Mouse (Mus musculus): ENCODE data around the gene Csnk1g2.

Gene Csnk1g2

GRCm38 (mm10) chr10:80622661-80623456 lies at the start of gene Csnk1g2:
Gene Csnk1g2, plus strand, starts transcription at chr10:80622838.
- DNase-seq = peak; percentile 89

- no peak for DNase-seq
Measured at GRCm38 (mm10) chr10:80573944-80574343, 48.7 kb upstream of the Csnk1g2 start.

GRCm38 (mm10) chr10:80574896-80575295 lies 47.7 kb upstream of the Csnk1g2 start:
- no peak for DNase-seq

GRCm38 (mm10) chr10:80575925-80576324 lies 46.7 kb upstream of the Csnk1g2 start:
- DNase-seq = no peak

- peak; percentile 67 for DNase-seq
Measured at GRCm38 (mm10) chr10:80576351-80577194, 46.1 kb upstream of the Csnk1g2 start.

GRCm38 (mm10) chr10:80577195-80578130 lies 45.2 kb upstream of the Csnk1g2 start, which contains the start of gene Klf16:
Gene Klf16, minus strand, starts transcription at chr10:80577321.
- DNase-seq = peak; percentile 100

- peak; percentile 91 for DNase-seq
Measured at GRCm38 (mm10) chr10:80578131-80578750, 44.4 kb upstream of the Csnk1g2 start.

- peak; percentile 82 for DNase-seq
Measured at GRCm38 (mm10) chr10:80578911-80579310, 43.7 kb upstream of the Csnk1g2 start.

GRCm38 (mm10) chr10:80583047-80583446 lies 39.6 kb upstream of the Csnk1g2 start:
- DNase-seq = no peak

GRCm38 (mm10) chr10:80584045-80584488 lies 38.6 kb upstream of the Csnk1g2 start:
- DNase-seq = peak; percentile 39

- DNase-seq = peak; percentile 78
Measured at GRCm38 (mm10) chr10:80584642-80585552, 37.7 kb upstream of the Csnk1g2 start.

- no peak for DNase-seq
Measured at GRCm38 (mm10) chr10:80585581-80585980, 37.1 kb upstream of the Csnk1g2 start.

- peak; percentile 14 for DNase-seq
Measured at GRCm38 (mm10) chr10:80586407-80587304, 36.0 kb upstream of the Csnk1g2 start.

- peak; percentile 3 for DNase-seq
Measured at GRCm38 (mm10) chr10:80587305-80587657, 35.4 kb upstream of the Csnk1g2 start.

- peak; percentile 41 for DNase-seq
Measured at GRCm38 (mm10) chr10:80589127-80589878, 33.3 kb upstream of the Csnk1g2 start.

GRCm38 (mm10) chr10:80589879-80590854 lies 32.5 kb upstream of the Csnk1g2 start, which contains the start of gene Abhd17a:
Gene Abhd17a, minus strand, starts transcription at chr10:80590341.
- DNase-seq = peak; percentile 96

- no peak for DNase-seq
Measured at GRCm38 (mm10) chr10:80596318-80596717, 26.3 kb upstream of the Csnk1g2 start.
